Mouse (Mus musculus): ENCODE data around the gene Nrxn3. TPM values are rescaled to one million over a fixed set of nuclear protein-coding genes. Genes with fewer than 3 reads are reported as not detected.

Gene Nrxn3
- total RNA-seq, 2 experiments from 2014 or later, result 185 to 191 TPM

- DNase-seq (ENCODE audit: extremely low spot score in 1 of 2, low spot score in 2 of 2), result no peak
- intact Hi-C loops (cut with DNase I), result loop anchor here (5.0 kb wide), 2 partner anchors 97 to 117 kb away; no protein-coding TSS in a partner anchor
Measured at GRCm38 (mm10) chr12:88990753-88991152, 268.1 kb downstream of the Nrxn3 start.

- DNase-seq (ENCODE audit: extremely low spot score in 1 of 2, low spot score in 2 of 2), result no peak
Measured at GRCm38 (mm10) chr12:88992141-88992540, 269.5 kb downstream of the Nrxn3 start.

GRCm38 (mm10) chr12:88993788-88994187 lies 271.1 kb downstream of the Nrxn3 start:
- no peak for DNase-seq (ENCODE audit: extremely low spot score in 1 of 2, low spot score in 2 of 2)
- intact Hi-C loops (cut with DNase I), result loop anchor here (5.0 kb wide), 2 partner anchors 94 to 114 kb away; no protein-coding TSS in a partner anchor

More at GRCm38 (mm10) chr12:88992141-88992540, 269.5 kb downstream of the Nrxn3 start:
- intact Hi-C loops (cut with DNase I), result loop anchor here (5.0 kb wide), 2 partner anchors 95 to 115 kb away; no protein-coding TSS in a partner anchor

GRCm38 (mm10) chr12:89016436-89016835 lies 293.8 kb downstream of the Nrxn3 start:
- intact Hi-C loops (cut with DNase I), result no loop called here
- DNase-seq (ENCODE audit: extremely low spot score in 1 of 2, low spot score in 2 of 2), result peak in 1 of 2 experiments; percentile 6

- no peak for DNase-seq (ENCODE audit: extremely low spot score in 1 of 2, low spot score in 2 of 2)
- intact Hi-C loops (cut with DNase I), result no loop called here
Measured at GRCm38 (mm10) chr12:89025180-89025579, 302.5 kb downstream of the Nrxn3 start.

GRCm38 (mm10) chr12:89035984-89036618 lies 313.4 kb downstream of the Nrxn3 start:
- no peak for DNase-seq (ENCODE audit: extremely low spot score in 1 of 2, low spot score in 2 of 2)
- intact Hi-C loops (cut with DNase I), result no loop called here

GRCm38 (mm10) chr12:89040151-89040550 lies 317.5 kb downstream of the Nrxn3 start:
- intact Hi-C loops (cut with DNase I), result no loop called here
- no peak for DNase-seq (ENCODE audit: extremely low spot score in 1 of 2, low spot score in 2 of 2)

- intact Hi-C loops (cut with DNase I), result no loop called here
Measured at GRCm38 (mm10) chr12:89041429-89042107, 318.9 kb downstream of the Nrxn3 start.

GRCm38 (mm10) chr12:89049279-89049678 lies 326.6 kb downstream of the Nrxn3 start:
- intact Hi-C loops (cut with DNase I), result no loop called here
- peak in 1 of 2 experiments; percentile 50 for DNase-seq (ENCODE audit: extremely low spot score in 1 of 2, low spot score in 2 of 2)

More at GRCm38 (mm10) chr12:89041429-89042107, 318.9 kb downstream of the Nrxn3 start:
- DNase-seq (ENCODE audit: extremely low spot score in 1 of 2, low spot score in 2 of 2), result no peak

GRCm38 (mm10) chr12:89049686-89050085 lies 327.0 kb downstream of the Nrxn3 start:
- intact Hi-C loops (cut with DNase I), result no loop called here

GRCm38 (mm10) chr12:89072436-89072835 lies 349.8 kb downstream of the Nrxn3 start:
- no peak for DNase-seq (ENCODE audit: extremely low spot score in 1 of 2, low spot score in 2 of 2)
- intact Hi-C loops (cut with DNase I), result no loop called here

More at GRCm38 (mm10) chr12:89049686-89050085, 327.0 kb downstream of the Nrxn3 start:
- no peak for DNase-seq (ENCODE audit: extremely low spot score in 1 of 2, low spot score in 2 of 2)

GRCm38 (mm10) chr12:89073167-89073743 lies 350.6 kb downstream of the Nrxn3 start:
- intact Hi-C loops (cut with DNase I), result no loop called here

GRCm38 (mm10) chr12:89074551-89075295 lies 352.0 kb downstream of the Nrxn3 start:
- intact Hi-C loops (cut with DNase I), result no loop called here
- DNase-seq (ENCODE audit: extremely low spot score in 1 of 2, low spot score in 2 of 2), result peak in 1 of 2 experiments; percentile 15

More at GRCm38 (mm10) chr12:89073167-89073743, 350.6 kb downstream of the Nrxn3 start:
- DNase-seq (ENCODE audit: extremely low spot score in 1 of 2, low spot score in 2 of 2), result no peak

- peak; percentile 19 to 24 for DNase-seq (ENCODE audit: extremely low spot score in 1 of 2, low spot score in 2 of 2)
- intact Hi-C loops (cut with DNase I), result no loop called here
Measured at GRCm38 (mm10) chr12:89093806-89094479, 371.3 kb downstream of the Nrxn3 start.

GRCm38 (mm10) chr12:89097561-89097960 lies 374.9 kb downstream of the Nrxn3 start:
- DNase-seq (ENCODE audit: extremely low spot score in 1 of 2, low spot score in 2 of 2), result no peak
- intact Hi-C loops (cut with DNase I), result no loop called here

GRCm38 (mm10) chr12:89106029-89106733 lies 383.5 kb downstream of the Nrxn3 start:
- DNase-seq (ENCODE audit: extremely low spot score in 1 of 2, low spot score in 2 of 2), result peak; percentile 83 to 89
- intact Hi-C loops (cut with DNase I), result loop anchor here (1.0 to 10.0 kb wide), 3 partner anchors 114 to 397 kb away; no protein-coding TSS in a partner anchor

- intact Hi-C loops (cut with DNase I), result loop anchor here (1.0 to 10.0 kb wide), 3 partner anchors 115 to 398 kb away; no protein-coding TSS in a partner anchor
- DNase-seq (ENCODE audit: extremely low spot score in 1 of 2, low spot score in 2 of 2), result no peak
Measured at GRCm38 (mm10) chr12:89106881-89107584, 384.4 kb downstream of the Nrxn3 start.
